Mouse (Mus musculus): ENCODE results near the gene Ccser1.

Gene Ccser1

DNA sequence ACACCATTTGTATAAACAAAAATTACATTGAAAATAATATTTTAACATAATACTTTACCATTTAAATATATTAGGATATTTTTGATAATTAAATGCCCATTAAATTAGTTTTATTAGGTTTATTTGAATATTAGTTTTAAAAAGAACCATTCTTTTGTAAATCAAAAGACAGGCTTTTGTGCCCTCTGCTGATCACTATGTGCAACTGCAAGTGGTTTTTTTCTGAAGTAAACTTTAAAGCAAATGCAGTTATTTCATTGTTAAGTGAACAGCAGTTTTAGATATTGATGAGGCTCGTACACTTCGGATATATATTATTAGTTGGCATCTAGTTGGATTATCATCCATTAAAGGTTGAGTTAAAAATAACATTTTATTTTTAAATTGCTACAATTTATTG is 121.5 kb downstream of the Ccser1 start:
- no peak for DNase-seq

- DNase-seq, result no peak
Observed at GRCm38 (mm10) chr6:61311324-61312091, 131.4 kb downstream of the Ccser1 start.

DNA sequence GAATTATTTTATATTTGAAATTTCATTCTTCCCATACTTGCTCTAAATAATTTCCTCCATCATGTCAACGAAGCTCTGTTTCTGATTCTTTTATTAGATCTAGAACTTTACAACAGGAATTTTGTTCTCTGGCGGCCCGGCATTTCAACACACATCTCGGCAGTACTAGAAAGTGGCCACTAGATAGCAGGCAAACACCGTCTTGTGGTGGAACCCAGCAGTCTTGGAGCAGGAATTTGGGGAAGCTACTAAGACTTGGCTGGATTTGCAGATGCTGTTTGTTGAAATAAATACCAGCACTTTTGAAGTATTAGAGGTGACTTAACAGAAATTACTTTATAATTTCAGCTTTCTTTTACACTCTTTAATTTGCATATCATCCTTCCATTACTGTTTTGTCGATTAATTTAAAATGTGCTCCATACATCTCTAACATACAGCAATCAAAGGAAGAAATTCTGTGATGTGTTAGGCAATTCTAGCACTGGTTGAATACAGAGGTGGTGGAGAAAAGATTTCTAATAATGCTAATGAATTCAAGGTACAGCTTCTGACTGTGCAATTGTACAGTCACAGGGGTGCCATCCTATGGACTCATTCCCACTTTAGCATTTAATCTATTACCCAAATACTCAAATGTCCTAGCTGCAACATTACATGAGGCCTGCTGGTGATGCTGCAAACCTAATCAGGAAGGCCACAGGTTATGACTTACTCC is 135.9 kb downstream of the Ccser1 start:
- DNase-seq, result peak; percentile 46

GRCm38 (mm10) chr6:61320842-61321241 is 140.7 kb downstream of the Ccser1 start:
- DNase-seq, result no peak

GRCm38 (mm10) chr6:61322328-61322727 is 142.2 kb downstream of the Ccser1 start:
- no peak for DNase-seq

- DNase-seq, result no peak
Observed at GRCm38 (mm10) chr6:61326131-61326530, 146.0 kb downstream of the Ccser1 start.

DNA sequence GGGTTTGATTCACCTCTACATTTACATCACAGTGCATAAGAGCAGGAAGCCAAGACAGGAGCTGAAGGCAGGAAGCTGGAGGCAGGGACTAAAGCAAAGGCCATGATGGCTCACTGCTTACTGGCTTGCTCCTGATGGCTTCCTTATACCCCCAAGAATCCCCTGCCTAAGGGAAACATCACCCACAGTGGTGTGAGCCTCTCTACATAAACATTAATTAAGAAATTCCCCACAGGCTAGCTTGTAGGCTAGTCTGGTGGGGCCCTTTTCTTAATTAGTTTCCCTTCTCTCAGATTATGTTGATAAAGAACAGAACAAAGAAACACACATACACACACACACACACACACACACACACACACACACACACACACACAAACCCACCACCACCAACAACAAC is 148.9 kb downstream of the Ccser1 start:
- no peak for DNase-seq

GRCm38 (mm10) chr6:61329593-61330540 is 149.7 kb downstream of the Ccser1 start:
- no peak for DNase-seq

GRCm38 (mm10) chr6:61334466-61334865 is 154.3 kb downstream of the Ccser1 start:
- DNase-seq, result no peak

DNA sequence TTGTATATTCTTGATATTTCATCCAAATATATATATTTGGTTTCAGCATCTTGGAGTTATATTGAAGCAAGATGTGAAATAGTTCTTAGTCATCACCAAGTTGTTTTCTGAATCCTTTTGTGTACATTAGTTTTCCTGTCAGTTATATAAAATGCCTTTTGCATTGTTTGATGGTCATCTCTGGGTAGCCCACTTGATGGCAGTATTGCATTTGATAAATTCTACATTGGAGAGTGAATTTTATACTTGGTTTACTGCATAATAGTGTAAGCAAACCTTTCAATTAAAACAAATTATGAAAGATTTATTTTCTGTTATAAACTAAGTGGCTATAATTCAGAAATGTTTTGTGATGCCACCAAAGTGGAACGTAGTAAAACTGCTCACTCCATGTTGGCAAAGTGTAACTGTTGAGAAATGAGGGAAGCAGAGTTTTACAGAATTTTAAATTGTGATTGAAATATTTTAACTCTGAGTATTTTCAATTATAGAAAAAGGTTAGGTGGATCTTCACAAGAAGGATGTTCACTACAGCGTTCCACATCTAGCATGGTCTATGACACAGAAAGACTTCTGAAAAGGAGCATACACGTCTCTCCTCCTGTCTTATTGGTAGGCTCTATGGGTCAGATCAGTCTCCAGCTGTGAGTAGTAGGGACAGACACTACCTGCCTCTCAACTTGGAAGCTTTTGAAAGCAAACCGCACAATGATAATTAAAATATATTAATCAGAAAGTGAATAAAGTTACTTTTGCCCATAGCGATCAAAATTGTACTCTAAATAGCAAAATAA is 167.1 kb downstream of the Ccser1 start:
- DNase-seq, result peak; percentile 7

DNA sequence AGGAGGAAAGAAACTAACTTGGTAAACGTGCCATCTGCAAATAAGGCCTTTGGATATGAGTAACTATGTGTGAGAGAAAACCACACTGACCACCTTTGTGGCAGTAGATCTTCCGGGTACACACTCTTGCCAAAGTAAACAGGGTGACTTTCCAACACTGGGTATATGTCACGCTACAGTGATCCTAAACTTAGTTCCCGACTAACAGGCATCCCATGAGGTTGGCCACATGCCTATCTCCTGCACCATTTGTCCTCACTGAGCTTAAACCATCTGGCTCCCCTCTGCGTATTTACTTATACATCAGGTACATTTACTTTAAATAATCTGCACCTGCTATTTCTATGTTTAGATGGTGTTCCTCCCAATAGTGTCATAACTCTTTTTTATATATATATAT is 183.6 kb downstream of the Ccser1 start:
- DNase-seq, result no peak

GRCm38 (mm10) chr6:61382526-61382925 is 202.4 kb downstream of the Ccser1 start:
- DNase-seq, result no peak

DNA sequence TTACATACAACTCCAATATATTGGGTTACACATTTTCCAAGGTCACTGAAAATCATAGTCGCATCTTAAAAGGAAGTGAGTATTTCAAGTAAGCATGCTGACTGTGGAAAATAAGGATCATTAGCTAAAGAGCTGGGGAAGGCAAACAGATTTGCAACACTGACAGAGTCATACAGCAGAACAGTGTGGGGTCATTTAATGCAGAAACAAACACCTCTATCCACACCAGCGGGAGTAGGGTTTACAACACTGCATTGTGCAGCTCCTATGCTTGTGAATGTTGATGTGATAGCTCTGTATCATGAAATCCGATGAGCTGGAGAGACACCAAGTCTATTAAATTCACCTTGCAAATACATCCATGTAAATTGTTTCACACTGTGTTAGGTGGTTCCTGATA is 202.9 kb downstream of the Ccser1 start:
- no peak for DNase-seq

DNA sequence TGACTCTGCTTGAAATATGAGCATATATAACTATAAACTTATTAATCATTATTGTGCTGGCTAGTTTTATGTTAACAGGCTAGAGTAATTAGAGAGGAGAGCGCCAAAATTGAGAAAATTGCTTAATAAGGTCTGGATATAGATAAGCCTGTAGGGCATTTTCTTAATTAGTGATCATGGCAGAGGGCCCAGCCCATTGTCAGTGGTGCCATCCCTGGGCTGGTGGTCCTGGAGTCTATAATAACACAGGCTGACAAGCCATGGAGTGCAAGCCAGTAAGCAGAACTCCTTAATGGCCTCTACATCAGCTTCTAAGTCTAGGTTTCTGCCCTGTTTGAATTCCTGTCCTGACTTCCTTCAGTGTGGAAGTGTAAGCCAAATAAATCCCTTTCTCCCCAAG is 206.9 kb downstream of the Ccser1 start:
- no peak for DNase-seq

DNA sequence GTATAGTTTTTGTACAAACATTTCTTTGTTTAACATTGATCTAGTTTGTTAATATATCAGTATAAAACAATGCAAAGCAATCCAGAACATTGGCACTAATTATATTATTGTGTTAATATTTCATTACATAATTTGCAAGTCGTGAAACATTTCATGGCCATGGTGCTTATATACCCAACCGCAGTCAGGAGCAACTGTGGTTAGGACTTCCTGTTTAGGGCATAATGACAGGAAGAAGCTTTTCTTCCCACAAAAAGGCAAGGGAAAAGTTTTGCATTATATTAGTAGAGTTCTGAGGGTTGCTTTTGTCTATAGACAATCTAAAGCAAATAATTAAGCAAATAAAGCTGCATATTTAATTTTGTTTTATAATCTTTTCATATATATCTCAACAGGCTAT is 247.4 kb downstream of the Ccser1 start:
- DNase-seq, result no peak

GRCm38 (mm10) chr6:61430881-61431725 is 251.0 kb downstream of the Ccser1 start:
- DNase-seq, result no peak

GRCm38 (mm10) chr6:61431726-61431984 is 251.5 kb downstream of the Ccser1 start:
- DNase-seq, result no peak

GRCm38 (mm10) chr6:61432167-61432566 is 252.0 kb downstream of the Ccser1 start:
- no peak for DNase-seq

DNA sequence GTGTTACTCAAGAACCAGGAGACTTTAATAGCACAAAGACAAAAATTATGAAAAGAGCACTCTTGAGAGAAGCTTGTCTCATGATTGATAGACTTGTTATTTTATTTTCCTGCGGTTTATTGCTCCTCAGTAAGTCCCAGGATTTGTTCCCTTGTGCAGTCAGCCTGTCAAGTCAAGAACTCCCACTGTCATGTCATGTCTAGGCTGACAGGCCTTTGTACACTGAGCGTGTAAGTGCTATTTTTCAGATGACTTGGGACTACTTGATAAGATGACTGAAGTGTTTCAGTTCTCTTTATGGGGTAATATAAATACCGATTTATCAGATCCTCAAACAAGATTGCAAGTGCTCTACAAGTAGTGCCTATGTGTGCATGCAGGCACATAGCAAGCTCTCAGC is 252.6 kb downstream of the Ccser1 start:
- DNase-seq, result no peak

- DNase-seq, result no peak
Observed at GRCm38 (mm10) chr6:61438165-61438564, 258.0 kb downstream of the Ccser1 start.

- DNase-seq, result no peak
Observed at GRCm38 (mm10) chr6:61471371-61472152, 291.4 kb downstream of the Ccser1 start.
